Mouse (Mus musculus) heart, adult 8-10 months (tissue): Measurements from ENCODE around the gene Fibp. TPM values are rescaled to one million over a fixed set of nuclear protein-coding genes. Genes with fewer than 3 reads are reported as not detected.

Experiments
- DNase-seq: peaks from one replicate; pipeline ENCODE4 v3.0.0; 2022; ENCODE audit warnings: low spot score
- total RNA-seq, 4 experiments: library from RNA; stranded (reverse); gene quantifications; 2 replicates each; pipeline ENCODE4 v1.2.4; 2022

Gene Fibp
- total RNA-seq, 4 experiments from 2014 or later = 41.3 to 52.3 (median 49.2) TPM

DNA sequence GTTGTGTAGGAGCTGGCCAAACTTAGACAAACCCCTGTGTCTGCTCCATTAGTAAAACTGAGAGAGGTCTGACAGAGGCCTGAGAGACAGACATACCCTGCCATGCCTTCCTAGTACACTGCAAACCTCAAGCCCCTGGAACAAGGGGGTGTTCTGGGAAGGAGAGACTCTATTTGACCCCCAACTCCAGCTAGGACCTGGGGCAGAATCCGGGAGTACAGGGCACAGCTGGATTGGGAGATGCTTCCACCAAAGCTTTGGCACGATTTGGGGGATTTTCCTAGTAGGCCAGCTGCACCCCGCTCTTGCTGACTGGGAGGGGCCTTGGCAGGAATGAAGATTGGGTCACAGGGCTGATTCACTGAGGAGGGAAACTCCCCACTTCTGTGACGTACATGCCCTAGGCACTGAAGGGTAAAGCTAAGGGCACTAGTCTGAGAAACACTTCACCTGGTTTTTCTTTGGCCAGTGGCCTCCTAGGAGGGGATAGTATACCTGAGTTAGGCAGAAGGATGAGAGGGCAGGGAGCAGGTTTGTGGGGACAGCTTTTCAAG is 28.4 kb upstream of the Fibp start:
- DNase-seq = no peak

DNA sequence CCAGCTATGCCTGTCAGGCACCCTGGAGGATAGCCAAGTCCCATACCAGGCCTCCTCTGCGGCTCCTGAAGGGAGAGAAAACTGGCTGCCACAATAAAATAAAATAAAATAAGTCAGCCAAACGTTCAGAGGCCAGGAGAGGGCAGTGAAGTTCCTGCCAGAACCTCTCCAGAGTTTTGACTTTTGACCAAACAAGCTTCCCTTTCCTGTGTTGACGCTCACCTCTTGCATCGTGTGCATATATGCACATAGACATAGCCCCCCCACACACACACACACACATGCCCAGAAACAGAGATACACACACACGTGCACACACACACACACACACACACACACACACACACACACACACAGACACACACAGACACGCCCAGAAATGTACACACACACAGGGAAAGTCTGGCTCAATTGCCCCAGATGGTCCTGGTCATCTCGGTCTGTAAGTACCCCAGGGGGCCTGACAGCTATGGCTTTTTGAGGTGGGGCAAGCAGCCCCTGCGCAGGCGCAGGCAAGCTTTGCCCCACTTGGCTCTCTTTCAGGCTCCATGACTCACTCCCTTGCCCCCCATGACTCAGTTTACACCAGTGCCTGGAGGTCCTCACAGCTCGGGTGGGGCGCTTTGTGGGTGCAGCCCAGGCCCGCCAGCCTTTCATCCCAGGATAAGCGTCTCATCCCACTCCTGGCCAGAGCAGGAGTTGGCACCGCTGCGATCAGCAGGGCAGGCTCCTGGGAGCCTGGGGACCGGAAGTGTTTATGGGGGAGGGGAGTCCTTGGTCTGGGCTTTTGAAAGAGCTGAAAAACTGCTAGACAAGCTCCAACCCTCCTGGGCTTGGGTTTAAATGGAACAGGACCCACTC is 27.2 kb upstream of the Fibp start:
- peak; percentile 57 for DNase-seq

DNA sequence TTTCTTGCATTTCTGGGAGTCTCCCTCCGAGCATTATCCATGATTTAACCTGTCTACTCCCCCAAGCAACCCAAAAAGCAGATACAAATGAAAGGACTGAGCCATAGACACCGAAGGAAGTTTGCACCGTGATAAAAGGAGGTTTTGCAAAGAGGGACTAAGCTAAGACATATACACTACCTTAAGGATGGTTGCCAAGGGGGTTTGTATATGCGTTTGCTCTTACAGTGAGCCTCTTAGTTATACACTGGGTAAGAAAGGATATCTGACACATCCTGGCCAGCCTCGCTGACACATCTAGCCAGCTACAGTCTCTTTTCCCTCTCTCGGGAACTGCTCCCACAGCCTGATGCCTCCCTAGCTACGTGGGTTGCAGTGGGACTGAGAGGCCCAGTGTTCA is 26.5 kb upstream of the Fibp start:
- no peak for DNase-seq

DNA sequence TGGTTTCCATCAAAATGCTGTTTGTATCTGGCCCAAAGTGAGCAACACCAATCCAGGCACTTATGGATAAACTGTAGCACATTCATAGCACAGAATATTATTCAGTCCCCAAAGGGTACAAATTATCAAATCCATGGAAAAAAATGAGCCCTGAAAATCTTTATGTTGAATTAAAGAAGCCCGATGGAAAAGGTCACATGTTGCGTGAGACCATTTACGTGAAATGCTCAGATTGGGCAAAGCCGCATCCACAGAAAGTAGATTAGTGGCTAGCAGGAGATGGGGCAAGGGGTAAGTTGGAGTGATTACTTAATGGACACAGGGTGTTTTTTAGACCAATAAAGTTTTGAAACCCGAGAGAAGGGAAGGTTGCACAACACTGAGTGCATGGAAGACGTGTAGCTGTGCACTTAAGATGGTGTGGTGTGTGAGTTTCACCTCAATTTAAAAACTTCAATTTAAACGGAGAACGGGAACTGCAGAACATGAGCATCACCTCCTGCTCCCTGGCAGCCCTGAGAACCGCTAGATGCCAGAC is 16.0 kb upstream of the Fibp start:
- no peak for DNase-seq

DNA sequence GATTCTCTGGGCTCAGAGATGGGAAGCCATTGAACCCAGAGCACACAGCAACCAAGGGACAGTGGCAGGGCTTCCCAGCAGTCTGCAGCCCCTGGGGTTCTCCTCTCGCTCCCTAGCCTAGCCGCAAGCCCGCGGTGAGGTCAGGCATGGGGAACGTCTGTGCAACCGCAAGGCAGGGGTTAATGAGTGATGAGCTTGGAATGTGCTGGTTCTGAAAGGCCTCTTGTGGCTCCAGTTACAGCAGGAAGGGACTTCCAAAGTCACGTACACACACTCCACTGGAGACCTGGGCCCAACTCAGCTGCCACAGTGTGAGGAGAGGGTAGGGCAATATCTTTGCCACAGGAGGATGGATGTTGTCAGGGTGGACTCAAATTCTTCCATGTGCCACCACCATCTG is 15.5 kb upstream of the Fibp start:
- no peak for DNase-seq

DNA sequence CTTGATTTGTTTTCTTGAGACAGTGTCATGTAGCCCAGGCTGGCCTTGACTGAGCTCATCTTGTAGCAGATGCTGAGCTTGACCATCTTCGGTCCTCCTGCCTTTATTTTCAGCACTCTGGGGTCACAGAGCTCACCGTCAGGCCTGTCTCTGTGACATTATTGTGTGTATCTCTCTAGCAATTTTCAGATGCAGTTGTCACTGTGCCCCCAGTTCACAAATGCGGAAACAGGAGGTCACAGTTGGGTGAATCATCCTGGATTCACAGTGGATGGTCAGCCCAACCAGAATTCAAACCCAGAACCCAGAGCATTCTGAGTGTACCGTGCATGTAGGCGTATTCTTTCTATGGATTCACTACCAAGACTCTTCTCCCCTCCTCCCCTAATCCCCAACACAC is 14.7 kb upstream of the Fibp start:
- no peak for DNase-seq

DNA sequence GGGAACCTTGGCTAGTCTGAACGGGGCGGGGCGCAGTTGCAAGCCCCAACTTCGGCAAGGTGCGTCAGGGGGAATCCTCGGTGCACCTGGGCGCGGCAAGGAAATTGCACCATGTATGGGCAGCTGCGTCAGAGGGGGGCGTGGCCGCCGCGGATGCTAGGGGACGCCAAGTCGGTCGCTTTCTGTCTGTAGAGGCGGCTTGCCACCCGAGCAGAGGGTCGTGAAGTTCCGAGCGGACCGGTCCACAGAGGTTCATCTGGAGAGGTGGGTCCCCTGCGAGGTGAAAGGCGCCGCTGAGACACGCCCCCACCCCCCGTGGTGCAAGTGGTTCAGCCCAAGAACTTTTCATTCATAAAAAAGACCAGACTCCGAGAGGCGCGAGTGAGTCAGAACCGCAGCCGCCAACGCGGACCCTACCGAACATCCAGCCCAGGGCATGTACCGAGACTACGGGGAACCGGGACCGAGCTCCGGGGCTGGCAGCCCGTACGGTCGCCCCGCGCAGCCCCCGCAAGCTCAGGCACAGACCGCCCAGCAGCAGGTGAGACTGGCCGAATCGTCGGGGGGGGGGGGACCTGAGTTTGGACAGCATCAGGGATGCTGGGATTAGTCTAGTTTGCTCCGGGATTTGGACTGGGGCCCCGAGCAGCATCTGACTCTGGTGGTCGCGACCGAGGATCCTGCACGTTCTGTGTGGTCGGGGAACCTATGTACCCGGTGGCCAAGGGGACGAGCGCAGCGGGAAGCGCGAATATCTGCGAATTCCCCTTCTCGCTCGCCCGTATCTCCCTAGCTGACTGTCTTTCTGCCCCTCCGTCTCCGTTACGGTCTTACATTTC is 12.7 kb upstream of the Fibp start, which contains the start of gene Fosl1:
Gene Fosl1 (plus strand): TSS at position 33 of the 839 bp plus-strand sequence.
- DNase-seq = no peak

DNA sequence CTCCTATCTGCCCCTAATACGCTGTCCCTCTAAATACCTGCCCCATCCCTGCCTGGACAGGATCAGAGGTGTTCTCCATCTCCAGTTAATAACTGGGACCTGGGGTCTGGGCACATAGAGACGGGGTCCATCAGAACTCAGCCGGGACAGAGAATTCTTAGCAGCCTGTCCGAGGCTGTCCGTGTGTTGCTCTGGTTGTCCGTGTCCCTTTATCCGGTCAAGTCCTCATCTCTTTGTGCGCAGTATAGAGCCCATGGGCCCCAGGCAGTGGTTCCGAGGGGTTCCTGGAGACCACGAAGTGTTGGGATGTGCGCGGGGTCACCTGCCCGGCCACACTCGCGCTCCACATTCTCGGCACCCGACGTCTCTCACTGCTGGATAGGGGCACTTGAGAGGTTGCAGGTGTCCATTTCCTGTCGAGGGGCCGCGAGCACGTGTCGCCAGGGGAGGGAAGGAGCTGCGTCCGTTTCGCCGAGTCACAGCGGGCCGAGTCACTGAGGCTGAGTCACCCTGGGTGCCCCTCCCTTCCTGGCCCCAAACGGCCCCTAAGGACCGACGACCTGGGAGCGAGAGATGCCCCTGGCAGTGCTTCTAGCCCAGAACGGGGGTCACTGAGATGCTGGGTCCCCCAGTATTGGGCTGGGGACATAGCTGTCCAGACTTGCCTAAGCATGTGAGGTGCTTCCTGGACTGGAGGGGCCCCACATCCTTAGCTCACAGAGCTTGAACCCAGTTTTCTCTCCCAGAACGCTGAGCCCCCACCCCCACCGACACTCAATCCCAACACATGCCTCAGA is 11.9 kb upstream of the Fibp start:
- no peak for DNase-seq

DNA sequence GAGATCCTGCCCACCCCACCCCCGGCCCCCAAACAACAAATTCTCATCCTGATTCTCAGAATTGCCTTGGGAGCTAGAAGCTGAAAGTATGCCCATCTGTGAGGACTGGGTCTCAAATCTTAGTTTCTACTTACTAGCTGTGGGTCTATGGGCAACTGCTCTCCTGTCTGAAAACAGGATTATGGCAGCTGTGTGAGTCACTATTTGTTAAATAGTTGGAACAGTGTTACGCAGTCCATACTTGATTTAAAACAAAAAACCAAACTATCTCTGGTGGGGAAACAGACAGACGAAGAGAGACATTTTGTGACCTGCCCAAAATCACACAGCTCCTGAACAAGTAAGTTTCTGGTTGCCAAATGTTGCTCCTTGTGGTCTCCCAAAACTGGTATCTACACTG is 10.7 kb upstream of the Fibp start:
- DNase-seq = no peak

DNA sequence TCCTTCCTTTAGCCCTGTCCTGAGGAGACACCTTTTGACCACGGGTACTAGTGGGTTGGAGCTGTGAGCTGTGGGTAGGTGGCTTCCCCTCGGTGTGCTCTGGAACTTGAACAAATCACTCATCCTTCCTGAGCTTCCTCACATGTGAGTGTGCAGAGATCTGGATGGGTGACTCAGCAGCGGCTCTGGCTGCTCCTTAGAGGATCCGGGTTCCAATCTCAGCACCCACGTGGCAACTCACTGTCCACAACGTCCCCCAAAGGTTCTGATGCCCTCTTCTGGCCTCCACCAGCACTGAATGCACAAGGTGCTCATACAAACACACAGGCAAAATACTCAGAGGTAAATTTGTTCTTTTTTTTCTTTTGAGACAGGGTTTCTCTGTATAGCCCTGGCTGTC is 8.6 kb upstream of the Fibp start:
- DNase-seq = no peak

DNA sequence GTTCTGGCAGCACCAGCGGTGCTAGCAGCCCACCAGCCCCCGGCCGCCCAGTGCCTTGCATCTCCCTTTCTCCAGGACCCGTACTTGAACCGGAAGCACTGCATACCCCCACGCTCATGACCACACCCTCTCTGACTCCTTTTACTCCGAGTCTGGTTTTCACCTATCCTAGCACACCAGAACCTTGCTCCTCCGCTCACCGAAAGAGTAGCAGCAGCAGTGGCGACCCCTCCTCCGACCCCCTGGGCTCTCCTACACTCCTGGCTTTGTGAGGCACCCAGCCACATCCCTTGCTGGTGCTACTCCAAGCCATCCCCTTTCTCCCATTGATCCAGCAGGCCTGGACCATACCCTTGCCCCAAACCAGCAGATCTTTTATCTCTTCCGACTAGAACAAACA is 5.4 kb upstream of the Fibp start:
- no peak for DNase-seq

DNA sequence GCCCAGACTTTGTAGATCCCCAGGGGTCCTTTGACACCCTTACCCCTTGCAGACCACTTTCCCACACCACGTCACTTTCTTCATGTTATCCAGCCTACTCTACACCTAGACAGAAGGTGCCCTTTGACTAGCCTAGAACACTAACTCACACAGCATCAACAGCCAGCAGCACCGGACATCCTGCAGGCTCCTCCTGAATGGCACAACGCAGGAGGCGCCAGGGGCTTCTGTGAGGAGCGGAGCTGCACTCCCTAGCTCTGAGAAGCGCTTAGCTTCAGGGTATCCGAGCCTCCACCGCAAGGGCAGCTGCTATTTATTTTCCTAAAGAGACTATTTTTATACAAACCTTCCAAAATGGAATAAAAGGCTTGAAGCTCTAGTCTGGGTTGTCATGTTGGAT is 4.8 kb upstream of the Fibp start:
- DNase-seq = no peak

DNA sequence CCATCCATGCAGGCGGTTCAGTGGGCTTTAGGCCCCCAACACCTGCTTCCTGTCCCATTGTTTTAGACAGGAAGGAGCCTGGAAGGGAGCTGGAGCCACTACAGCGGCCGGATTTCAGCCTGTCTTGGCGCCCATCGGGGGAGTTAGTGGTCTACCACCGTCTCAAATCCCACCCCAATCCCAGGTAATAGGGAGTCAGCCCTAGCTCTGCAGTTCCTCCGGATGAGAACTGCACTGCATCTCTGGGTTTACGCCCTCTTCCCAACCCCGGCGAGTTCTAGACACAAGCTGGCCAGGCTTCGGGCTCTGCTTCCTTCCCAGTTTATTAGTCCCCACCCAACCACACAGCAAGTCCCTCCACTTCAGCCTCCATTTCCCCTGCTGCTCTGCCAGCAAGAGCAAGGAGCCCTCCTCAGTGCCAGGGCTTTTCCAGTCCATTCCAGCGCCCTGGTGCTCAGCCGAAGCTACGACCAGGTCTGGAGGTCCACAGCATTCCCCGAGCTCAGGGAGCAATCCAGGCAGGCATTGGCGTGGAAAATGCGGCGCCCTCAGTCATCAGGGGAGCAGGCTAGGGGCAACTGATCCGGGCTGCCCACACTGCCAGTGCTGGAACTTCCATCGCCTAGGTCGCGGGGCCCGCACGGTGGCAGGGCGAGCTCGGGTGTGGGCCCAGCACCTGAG is 4.0 kb upstream of the Fibp start:
- peak; percentile 74 for DNase-seq

DNA sequence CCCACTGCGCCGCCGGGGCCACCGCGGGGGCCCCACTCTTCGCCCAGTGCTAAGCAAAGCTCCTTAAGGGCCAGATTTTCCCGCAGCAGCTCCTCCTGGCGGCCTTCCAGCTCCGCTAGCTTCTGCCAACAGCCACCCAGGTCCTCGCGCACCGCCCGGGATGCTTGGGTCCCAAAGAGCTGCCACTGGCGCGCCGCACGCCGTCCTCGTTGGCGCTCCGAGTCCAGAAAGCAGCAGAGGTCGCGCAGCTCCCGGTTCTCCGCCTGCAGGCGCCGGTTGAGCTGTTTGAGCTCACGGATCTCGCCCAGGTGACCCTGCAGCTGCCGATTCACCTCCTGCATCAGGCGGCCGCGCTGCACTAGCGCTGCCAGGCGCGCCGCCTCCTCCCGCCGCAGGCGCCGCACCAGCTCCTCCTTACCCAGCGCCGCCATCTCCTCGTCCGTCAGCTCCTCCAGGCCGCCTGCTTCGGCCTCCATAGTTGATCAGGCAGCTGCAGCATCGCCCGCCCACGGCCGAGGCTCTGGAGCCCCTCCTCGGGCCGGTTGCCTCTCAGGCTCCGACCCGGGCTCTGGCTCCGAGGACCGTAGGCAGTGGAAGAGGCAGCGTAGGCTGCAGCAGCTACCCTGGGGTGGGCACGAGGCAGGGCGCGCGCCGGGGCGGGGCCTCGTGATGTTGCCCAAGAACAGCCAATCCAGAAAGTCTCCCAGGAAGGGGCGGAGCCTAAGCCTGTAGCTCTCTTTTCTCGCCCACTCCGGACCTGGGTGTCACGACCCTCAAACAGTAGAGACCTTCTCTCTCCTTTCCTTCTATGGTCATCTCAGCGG is 3.3 kb upstream of the Fibp start:
- DNase-seq = peak; percentile 95

DNA sequence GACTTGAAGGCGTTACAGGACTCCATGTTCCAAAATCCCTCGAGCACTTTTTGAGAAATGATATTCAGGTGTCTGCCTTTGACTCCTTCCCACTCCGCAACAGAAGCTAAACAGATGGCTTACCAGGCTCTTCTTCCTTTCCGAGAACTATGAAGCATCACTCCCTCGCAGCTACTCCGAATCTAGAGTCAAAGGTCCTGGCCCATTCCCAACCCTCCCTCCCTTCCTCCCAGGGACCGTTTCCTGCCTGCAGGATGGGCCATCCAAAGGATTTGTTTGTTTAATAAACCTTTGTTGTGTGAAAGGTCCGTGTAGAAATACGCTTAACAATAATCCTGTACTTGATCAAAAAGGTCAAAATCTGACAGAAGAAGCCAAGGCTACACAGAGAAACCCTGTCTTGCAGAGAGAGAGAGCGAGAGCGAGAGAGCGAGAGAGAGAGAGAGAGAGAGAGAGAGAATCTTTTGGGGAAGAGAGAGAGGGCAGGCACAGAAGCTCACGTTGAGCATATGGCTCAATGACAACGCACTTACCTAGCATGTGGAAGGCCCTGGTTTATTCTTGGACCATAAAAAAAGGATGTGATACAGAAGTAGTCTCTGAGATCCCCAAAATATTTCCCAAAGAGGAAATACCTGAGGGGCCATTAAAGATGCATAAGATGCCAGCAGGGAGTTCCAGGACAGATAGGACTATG is 2.5 kb upstream of the Fibp start, which contains the start of gene Ccdc85b:
Gene Ccdc85b (minus strand): TSS at position 149 of the 697 bp plus-strand sequence.
- no peak for DNase-seq

DNA sequence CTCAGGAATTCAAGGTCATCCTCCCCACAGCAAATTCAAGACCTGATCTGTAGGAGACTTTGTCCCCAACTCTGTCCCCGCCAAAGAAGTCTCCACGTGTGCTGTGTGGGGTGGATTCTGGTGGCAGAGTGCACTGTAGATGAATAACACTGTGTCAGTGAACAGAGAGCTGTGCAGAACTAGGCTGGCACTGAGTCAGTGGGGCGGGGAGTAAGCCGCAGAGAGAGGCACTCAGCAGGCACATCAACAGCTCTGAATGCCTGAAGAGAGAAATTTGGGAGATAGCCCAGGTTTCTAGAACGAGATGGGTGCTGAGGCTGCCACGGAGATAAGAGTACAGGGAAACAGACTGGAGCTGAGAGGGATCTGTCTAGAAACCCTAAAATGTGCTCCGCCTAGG is 1.4 kb upstream of the Fibp start:
- no peak for DNase-seq

DNA sequence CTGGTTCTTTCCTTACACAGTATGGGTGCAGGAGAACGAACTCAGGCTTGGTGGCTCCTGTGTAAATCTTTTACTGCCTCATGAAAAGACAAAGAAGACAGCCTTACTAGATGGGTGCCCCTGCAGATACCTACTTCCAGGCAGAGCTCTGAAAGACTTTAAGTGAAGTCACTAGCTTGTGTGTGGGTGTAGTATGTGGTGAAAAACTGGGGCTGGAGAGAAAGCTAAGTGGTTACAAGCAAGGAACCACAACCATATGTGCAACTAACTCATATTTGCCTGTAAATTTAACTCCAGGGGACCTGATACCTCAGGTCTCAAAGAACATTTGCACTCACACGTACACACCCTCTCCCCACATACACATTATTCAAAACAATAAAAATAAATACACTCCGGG is 519 bp upstream of the Fibp start:
- DNase-seq = no peak

DNA sequence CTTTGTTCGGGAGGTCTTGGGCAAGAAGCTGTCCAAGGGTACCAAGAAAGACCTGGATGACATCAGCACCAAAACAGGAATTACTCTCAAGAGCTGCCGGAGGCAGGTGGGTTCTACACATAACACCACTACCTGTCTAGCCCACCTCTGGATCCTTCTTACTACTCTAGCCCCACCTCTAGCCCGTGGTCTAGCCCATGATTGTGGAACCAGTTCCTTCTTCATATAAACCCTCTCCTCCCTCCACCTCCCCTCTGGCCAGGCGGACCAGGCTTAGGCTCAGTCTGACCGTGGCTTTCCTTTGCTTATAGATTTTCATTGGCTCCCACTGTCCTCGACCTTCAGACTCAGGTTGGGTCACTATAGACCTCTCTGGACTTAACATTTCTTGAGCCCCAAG is 996 bp downstream of the Fibp start:
- no peak for DNase-seq

DNA sequence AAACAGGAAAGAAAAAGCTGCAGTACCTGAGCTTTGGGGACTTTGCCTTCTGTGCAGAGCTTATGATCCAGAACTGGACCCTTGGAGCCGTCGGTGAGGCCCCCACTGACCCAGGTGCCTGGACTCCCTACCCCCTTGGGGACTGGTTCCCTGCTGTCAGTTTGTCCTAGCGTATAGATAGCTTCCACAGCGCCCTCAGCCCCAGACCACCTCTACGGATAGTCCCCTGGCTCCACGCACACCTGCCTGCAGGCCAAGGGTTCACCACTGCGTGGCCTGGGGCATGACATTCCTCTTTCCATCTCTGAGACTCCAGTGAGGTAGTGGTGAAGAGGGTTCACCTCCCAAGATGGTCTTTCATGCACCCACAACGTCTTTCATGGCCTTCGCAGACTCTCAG is 2.8 kb downstream of the Fibp start:
- DNase-seq = no peak
